Mouse (Mus musculus): ENCODE measurements at regions not wholly inside any gene's neighbourhood (a gene's known extent, or its start where the extent isn't known, plus 50 kb on each side); places are given as distances from the start of the nearest gene placed in this dataset.

DNA sequence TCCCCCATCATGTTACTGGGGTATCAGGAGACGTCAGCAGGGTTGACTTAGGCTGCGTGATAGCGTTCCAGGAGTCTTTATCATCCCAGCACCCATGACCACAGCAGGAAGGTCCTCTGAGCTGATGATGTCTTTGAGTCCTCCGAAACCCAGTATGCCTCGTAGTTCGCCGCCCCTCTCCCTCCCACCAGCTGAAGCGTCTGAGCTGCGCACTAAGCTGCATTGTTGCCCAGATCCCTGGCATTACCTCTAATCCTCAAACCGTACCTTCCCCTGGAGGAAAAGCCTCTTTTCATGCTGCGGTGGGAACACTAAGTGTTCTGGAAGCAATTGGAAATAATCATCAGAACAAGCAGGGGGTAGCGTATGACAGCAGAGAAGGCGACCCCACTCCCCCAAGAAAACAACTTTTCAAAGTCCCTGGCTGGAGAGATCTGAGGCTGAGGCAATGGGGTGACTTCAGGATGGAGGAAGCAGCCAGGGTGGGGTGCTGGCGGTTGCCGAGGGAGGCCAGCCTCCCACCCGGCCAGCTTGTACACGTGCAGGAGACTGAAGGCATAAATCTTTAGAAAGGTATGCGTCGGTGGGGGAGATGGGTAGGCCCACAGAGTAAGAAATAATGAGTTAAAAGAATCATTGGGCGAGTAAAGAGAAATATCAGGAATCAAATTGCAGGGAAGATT, 93.7 kb upstream of the Lrfn2 start:
- DNase-seq (ENCODE audit: low spot score in 2 of 2), result no peak
- intact Hi-C loops (cut with DNase I), result no loop called here

DNA sequence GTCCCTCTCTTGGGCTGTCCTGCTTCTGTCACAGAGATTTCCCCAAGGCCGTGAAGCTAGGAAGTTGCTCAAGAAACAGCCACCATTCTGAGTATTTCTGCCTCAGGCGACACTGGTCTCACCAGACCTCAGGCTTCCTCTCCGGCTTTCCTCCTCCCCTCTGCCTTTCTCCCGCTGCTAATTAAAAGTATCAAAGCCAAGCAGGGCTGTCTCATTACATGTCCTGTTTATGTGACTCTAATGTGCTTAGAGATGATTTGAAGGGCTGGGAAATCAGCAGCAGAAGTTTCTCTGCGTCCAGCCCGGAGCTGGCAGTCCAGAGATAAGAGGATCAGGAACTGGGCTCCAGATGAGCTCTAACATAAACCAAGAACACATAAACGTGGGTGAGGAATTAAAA, 84.3 kb upstream of the Lrfn2 start:
- DNase-seq (ENCODE audit: low spot score in 2 of 2), result no peak
- intact Hi-C loops (cut with DNase I), result no loop called here

DNA sequence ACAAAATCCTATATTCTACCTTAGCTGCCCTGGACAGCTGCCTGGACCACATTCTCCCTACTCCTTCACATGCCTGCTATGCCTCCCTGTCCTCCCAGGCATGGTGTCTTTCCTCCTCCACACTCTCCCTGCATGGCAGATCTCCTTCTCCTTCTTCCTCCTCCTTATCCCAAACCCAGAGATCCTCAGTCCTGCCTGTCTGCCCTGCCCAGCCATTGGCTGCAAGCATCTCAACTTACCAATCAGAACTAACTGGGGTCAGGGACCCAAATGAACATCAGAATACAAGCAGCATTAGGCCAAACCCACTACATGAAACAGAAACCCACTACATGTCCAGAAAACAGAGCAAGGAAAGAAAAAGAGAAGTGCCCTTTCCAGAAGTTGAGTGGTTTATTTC, 81.3 kb upstream of the Lrfn2 start:
- DNase-seq (ENCODE audit: low spot score in 2 of 2), result no peak
- intact Hi-C loops (cut with DNase I), result no loop called here

DNA sequence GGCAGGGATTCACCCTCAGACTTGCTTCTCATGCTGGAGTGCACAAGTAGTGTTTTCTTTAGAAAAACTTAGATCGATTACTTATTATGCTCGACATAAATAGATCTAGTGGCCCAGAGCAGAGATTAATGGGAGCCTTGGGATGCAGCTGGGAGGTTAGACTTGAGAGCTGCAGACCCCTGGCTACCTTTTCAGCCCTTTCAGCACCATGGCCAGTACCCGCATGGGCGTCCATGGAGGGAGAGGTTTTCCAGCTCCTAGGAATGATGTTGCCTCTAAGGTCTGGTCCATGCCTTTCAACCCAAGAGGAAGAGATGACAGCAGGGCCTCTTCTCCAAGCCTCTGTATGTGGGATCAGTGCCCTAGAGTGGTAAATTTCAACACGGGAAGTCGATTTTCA, 73.3 kb upstream of the Lrfn2 start:
- intact Hi-C loops (cut with DNase I), result no loop called here
- no peak for DNase-seq (ENCODE audit: low spot score in 2 of 2)

DNA sequence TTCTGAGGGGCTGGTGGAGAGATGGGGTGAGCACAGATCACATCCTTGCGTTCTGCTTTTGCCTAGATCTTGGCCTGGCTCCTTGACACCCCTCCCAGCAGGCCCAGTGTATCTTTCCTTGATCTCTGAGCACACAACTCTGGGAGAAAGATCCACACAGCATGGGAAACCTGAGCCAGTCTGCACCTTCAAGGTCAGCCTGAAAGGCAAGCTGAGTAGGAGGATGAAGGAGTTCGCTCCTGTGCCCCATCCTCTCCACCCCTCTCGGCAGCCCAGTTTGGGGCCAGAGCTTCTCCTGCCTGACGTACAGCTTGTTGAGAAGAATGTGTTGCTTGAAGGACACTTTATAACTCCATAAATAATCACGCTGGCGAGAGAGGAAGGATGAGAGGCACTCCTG, 61.7 kb upstream of the Lrfn2 start:
- no peak for DNase-seq (ENCODE audit: low spot score in 2 of 2)
- intact Hi-C loops (cut with DNase I), result no loop called here

DNA sequence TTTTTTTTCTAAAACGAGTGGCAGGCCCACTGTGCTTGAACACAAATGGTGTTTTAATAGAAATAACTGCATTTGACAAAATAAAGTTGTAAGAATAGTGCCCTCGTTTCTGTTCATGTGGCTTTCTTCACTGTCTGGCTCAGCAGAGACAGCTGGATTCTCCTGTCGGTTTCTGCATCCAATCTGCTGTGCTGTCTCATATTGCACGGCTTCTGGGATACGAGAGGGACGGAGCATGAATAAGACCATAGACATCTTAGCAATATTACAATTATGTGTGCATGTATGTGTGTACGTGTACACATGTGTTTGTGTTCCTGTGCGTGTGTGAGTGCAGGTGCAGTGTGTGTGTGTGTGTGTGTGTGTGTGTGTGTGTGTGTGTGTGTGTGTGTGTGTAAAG, 54.7 kb upstream of the Lrfn2 start:
- DNase-seq (ENCODE audit: low spot score in 2 of 2), result no peak

DNA sequence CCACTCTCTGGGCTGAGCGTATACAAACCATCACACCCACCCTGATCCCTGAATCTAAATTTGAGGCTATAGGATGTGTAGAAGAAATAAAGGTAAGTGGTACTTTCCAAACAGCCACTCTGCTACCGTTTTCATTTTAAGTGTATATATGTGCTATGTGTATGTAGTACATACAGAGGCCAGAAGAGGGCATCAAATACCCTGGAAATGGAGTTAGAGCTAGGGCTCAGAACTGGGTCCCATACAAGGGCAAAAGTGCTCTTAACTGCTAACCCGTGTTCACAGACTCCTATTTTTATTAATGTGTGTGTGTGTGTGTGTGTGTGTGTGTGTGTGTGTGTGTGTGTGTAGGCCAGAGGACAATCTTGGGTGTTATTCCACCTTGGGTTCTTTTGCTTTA, 51.6 kb upstream of the Lrfn2 start:
- intact Hi-C loops (cut with DNase I), result no loop called here
- DNase-seq (ENCODE audit: low spot score in 2 of 2), result no peak

More for the DNA sequence above, 54.7 kb upstream of the Lrfn2 start:
- intact Hi-C loops (cut with DNase I), result no loop called here

DNA sequence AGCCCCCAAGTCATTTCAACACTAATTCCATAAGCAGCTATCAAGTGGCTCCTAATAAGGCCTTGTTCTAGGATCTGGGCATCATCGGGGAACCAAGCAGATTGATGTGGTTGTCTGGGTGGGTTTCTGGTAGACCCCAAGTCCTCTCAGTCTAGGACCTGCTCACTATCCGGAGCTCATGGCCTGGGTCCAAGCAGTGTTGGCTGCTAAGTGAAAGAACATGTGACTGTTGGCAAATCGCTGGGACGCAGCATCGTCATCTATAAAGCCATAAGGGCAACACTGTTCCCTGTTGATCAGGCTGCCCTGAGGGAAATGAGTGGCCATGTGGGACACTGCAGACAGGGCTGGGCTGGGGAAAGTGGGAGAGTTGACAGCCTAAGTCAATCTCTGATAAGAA, 50.2 kb upstream of the Lrfn2 start:
- DNase-seq (ENCODE audit: low spot score in 2 of 2), result no peak
- intact Hi-C loops (cut with DNase I), result no loop called here

Measured in left cerebral cortex, postnatal 36 days (tissue).